Mouse (Mus musculus): ENCODE measurements around the gene Slc6a18. TPM values are rescaled to one million over a fixed set of nuclear protein-coding genes. Genes with fewer than 3 reads are reported as not detected.

Slc6a18 gene
- total and polyA plus RNA-seq, 3 experiments, result 0.05 TPM; not detected in 2

DNA sequence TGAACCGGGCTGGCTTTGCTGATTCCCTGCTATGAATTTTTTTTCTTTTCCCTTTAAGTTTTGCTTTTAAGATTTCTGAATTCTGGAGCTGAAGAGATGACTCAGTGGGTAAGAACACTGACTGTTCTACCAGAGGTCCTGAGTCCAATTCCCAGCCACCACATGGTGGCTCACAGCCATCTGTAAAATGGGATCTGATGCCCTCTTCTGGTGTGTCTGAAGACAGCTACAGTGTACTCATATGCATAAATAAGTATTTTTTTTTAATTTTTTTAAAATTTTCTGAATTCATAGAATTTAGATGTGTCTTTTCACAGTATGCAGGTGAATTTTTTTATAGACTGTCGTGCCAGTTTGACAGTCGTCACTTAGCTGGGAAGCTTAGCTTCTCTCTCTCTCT is 46.0 kb downstream of the Slc6a18 start:
- no peak overlapping the region for H3K4me3 ChIP-seq (ENCODE audit: low read depth, low read length)
- H3K4me1 ChIP-seq (ENCODE audit: insufficient read depth, low read depth, low read length), result no peaks in the 10 kb centered on the region
- peaks cover 8% of the 10 kb centered on the region; the same call in 1 of the 2 replicates for H3K27me3 ChIP-seq (ENCODE audit: insufficient read depth, low read length)
- no peaks in the 10 kb centered on the region for H3K36me3 ChIP-seq (replicated peaks)
- ATAC-seq (ENCODE audit: extremely low read depth, insufficient number of reproducible peaks, low FRiP score, poor library complexity, severe bottlenecking) (no peak), DNase-seq (ENCODE audit: low spot score) (no peak)
- H3K9me3 ChIP-seq (replicated peaks), result no peaks in the 10 kb centered on the region
- TF ChIP-seq GATA1 (IDR thresholded peaks at IDR 0.05; ENCODE audit: borderline replicate concordance, low read length), result no peak
- TF ChIP-seq TAL1 (conservative IDR thresholded peaks at IDR 0.05; ENCODE audit: low read depth, low read length), result no peak
- TF ChIP-seq GATA2 (IDR thresholded peaks at IDR 0.05; ENCODE audit: borderline replicate concordance, low read depth, low read length), result no peak
- TF ChIP-seq POLR2AphosphoS5 (IDR thresholded peaks at IDR 0.05; ENCODE audit: insufficient replicate concordance, low read depth, low read length), result no peak
- TF ChIP-seq CTCF (IDR thresholded peaks at IDR 0.05; ENCODE audit: low read depth, low read length), result no peak

DNA sequence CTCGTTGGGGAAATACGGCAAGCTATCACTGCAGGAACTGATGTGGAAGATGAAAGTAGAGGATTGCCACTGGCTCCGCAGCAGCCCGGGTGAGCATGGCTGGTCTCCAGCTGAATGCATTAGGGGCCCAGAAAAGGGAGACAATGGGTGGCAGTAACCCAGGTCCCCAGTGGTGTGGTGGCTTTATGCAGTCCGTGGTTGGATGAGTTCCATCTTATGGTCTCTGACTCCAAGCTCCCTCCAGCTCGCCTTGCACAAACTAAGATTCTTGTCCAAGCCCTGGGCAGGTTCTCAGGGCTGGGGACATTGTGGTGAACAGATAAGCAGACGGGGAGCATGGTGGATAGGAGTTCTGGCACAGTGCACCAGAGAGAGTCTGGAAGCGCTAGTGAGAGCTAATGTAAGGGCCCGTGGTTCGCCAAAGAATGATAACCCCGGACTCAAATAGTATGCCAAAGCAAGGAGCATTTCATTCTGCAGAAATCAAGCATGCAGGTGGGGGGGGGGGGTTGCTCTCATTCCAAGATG is 49.2 kb downstream of the Slc6a18 start:
- ATAC-seq (ENCODE audit: extremely low read depth, insufficient number of reproducible peaks, low FRiP score, poor library complexity, severe bottlenecking) (no peak), DNase-seq (ENCODE audit: low spot score) (no peak)
- TF ChIP-seq TAL1 (conservative IDR thresholded peaks at IDR 0.05; ENCODE audit: low read depth, low read length) (no peak), GATA1 (IDR thresholded peaks at IDR 0.05; ENCODE audit: borderline replicate concordance, low read length) (no peak), POLR2AphosphoS5 (IDR thresholded peaks at IDR 0.05; ENCODE audit: insufficient replicate concordance, low read depth, low read length) (no peak), CTCF (IDR thresholded peaks at IDR 0.05; ENCODE audit: low read depth, low read length) (no peak), GATA2 (IDR thresholded peaks at IDR 0.05; ENCODE audit: borderline replicate concordance, low read depth, low read length) (no peak)
- H3K9me3 ChIP-seq (replicated peaks), result no peaks in the 10 kb centered on the region
- no peaks in the 10 kb centered on the region for H3K36me3 ChIP-seq (replicated peaks)
- H3K4me1 ChIP-seq (ENCODE audit: insufficient read depth, low read depth, low read length), result no peaks in the 10 kb centered on the region
- peaks cover 8% of the 10 kb centered on the region; the same call in 1 of the 2 replicates for H3K27me3 ChIP-seq (ENCODE audit: insufficient read depth, low read length)
- no peak overlapping the region for H3K4me3 ChIP-seq (ENCODE audit: low read depth, low read length)

DNA sequence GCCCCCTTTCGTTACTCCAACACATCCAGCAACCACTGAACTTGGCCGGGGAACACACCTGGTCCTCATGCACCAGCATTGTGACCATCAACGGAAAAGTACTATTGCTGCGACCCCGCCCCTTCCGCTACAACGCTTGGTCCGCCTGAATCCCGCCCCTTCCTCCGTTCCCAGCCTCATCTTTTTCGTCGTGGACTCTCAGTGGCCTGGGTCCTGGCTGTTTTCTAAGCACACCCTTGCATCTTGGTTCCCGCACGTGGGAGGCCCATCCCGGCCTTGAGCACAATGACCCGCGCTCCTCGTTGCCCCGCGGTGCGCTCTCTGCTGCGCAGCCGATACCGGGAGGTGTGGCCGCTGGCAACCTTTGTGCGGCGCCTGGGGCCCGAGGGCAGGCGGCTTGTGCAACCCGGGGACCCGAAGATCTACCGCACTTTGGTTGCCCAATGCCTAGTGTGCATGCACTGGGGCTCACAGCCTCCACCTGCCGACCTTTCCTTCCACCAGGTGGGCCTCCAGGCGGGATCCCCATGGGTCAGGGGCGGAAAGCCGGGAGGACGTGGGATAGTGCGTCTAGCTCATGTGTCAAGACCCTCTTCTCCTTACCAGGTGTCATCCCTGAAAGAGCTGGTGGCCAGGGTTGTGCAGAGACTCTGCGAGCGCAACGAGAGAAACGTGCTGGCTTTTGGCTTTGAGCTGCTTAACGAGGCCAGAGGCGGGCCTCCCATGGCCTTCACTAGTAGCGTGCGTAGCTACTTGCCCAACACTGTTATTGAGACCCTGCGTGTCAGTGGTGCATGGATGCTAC is 50.9 kb downstream of the Slc6a18 start, which contains the start of gene Tert:
Tert (plus strand) TSS at position 167 of the 805 bp plus-strand sequence.
- Histone ChIP-seq H3K9me3 (replicated peaks) (no peaks in the 10 kb centered on the region), H3K4me1 (ENCODE audit: insufficient read depth, low read depth, low read length) (no peaks in the 10 kb centered on the region), H3K27me3 (ENCODE audit: insufficient read depth, low read length) (peaks cover 8% of the 10 kb centered on the region; the same call in 1 of the 2 replicates), H3K4me3 (ENCODE audit: low read depth, low read length) (no peak within 1 kb of the TSS), H3K36me3 (replicated peaks) (peaks cover 9% of the 10 kb centered on the region)
- no peak for DNase-seq (ENCODE audit: low spot score)
- TF ChIP-seq TAL1 (conservative IDR thresholded peaks at IDR 0.05; ENCODE audit: low read depth, low read length) (no peak), POLR2AphosphoS5 (IDR thresholded peaks at IDR 0.05; ENCODE audit: insufficient replicate concordance, low read depth, low read length) (no peak), GATA1 (IDR thresholded peaks at IDR 0.05; ENCODE audit: borderline replicate concordance, low read length) (no peak), GATA2 (IDR thresholded peaks at IDR 0.05; ENCODE audit: borderline replicate concordance, low read depth, low read length) (no peak), CTCF (IDR thresholded peaks at IDR 0.05; ENCODE audit: low read depth, low read length) (no peak)
- no peak for ATAC-seq (ENCODE audit: extremely low read depth, insufficient number of reproducible peaks, low FRiP score, poor library complexity, severe bottlenecking)

DNA sequence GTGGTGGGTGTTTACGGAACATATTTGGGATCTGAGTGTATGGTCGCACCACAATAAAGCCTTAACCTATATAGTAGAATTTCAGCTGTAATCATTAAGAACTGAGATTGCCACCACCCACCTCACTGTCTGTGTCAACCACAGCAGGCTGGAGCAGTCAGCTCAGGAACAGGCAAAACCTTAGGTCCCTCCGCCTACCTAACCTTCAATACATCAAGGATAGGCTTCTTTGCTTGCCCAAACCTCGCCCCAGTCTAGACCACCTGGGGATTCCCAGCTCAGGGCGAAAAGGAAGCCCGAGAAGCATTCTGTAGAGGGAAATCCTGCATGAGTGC is 51.4 kb downstream of the Slc6a18 start:
- Histone ChIP-seq H3K36me3 (replicated peaks) (peaks cover 15% of the 10 kb centered on the region), H3K4me3 (ENCODE audit: low read depth, low read length) (no peak overlapping the region), H3K4me1 (ENCODE audit: insufficient read depth, low read depth, low read length) (no peaks in the 10 kb centered on the region), H3K27me3 (ENCODE audit: insufficient read depth, low read length) (peaks cover 8% of the 10 kb centered on the region; the same call in 1 of the 2 replicates), H3K9me3 (replicated peaks) (no peaks in the 10 kb centered on the region)
- TF ChIP-seq GATA1 (IDR thresholded peaks at IDR 0.05; ENCODE audit: borderline replicate concordance, low read length), result no peak
- TF ChIP-seq TAL1 (conservative IDR thresholded peaks at IDR 0.05; ENCODE audit: low read depth, low read length), result no peak
- no peak for TF ChIP-seq POLR2AphosphoS5 (IDR thresholded peaks at IDR 0.05; ENCODE audit: insufficient replicate concordance, low read depth, low read length)
- TF ChIP-seq GATA2 (IDR thresholded peaks at IDR 0.05; ENCODE audit: borderline replicate concordance, low read depth, low read length), result no peak
- TF ChIP-seq CTCF (IDR thresholded peaks at IDR 0.05; ENCODE audit: low read depth, low read length), result no peak
- DNase-seq (ENCODE audit: low spot score) (no peak), ATAC-seq (ENCODE audit: extremely low read depth, insufficient number of reproducible peaks, low FRiP score, poor library complexity, severe bottlenecking) (no peak)

DNA sequence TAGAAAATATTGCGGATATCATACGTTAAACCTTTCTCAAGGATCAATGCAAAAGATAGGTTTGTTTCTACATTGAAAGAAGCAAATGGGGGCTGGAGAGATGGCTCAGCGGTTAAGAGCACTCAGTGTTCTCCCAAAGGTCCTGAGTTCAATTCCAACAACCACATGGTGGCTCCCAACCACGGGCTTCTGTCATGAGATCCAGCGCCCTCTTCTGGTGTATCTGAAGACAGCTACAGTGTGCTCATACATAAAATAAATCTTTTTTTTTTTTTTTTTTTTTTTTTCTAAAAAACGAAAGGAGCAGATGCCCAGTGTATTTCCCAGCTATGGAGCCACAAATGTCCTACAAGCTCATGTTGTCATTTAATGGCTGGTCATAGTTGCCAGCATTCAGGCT is 57.2 kb downstream of the Slc6a18 start:
- no peak for ATAC-seq (ENCODE audit: extremely low read depth, insufficient number of reproducible peaks, low FRiP score, poor library complexity, severe bottlenecking)
- Histone ChIP-seq H3K4me3 (ENCODE audit: low read depth, low read length) (no peak overlapping the region), H3K9me3 (replicated peaks) (no peaks in the 10 kb centered on the region), H3K4me1 (ENCODE audit: insufficient read depth, low read depth, low read length) (no peaks in the 10 kb centered on the region), H3K36me3 (replicated peaks) (peaks cover 71% of the 10 kb centered on the region), H3K27me3 (ENCODE audit: insufficient read depth, low read length) (no peaks in the 10 kb centered on the region)
- TF ChIP-seq GATA2 (IDR thresholded peaks at IDR 0.05; ENCODE audit: borderline replicate concordance, low read depth, low read length) (no peak), GATA1 (IDR thresholded peaks at IDR 0.05; ENCODE audit: borderline replicate concordance, low read length) (no peak), TAL1 (conservative IDR thresholded peaks at IDR 0.05; ENCODE audit: low read depth, low read length) (no peak)
- DNase-seq (ENCODE audit: low spot score), result no peak

DNA sequence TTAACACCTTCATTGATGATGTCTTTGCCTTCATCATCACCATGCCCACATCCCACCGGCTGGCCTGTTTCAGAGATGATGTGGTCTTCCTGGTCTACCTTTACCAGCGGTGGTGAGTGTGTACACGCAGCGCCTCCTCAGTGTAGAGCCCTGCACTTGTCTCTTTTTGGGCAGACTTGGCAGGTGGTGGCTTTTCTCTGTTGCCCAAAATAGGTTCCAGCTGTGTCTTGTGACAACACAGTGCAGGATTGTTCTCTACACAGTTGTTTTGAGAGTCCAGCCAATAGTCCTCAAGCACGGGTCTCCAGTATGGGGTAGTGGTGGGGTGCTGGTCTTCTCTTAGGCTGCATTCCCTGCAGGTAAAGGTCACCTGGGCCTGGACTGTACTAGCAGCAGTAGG is 59.4 kb downstream of the Slc6a18 start:
- Histone ChIP-seq H3K36me3 (replicated peaks) (peaks cover 93% of the 10 kb centered on the region), H3K4me1 (ENCODE audit: insufficient read depth, low read depth, low read length) (no peaks in the 10 kb centered on the region), H3K4me3 (ENCODE audit: low read depth, low read length) (no peak overlapping the region), H3K9me3 (replicated peaks) (no peaks in the 10 kb centered on the region), H3K27me3 (ENCODE audit: insufficient read depth, low read length) (no peaks in the 10 kb centered on the region)
- ATAC-seq (ENCODE audit: extremely low read depth, insufficient number of reproducible peaks, low FRiP score, poor library complexity, severe bottlenecking) (no peak), DNase-seq (ENCODE audit: low spot score) (no peak)
- TF ChIP-seq POLR2AphosphoS5 (IDR thresholded peaks at IDR 0.05; ENCODE audit: insufficient replicate concordance, low read depth, low read length) (no peak), TAL1 (conservative IDR thresholded peaks at IDR 0.05; ENCODE audit: low read depth, low read length) (no peak), CTCF (IDR thresholded peaks at IDR 0.05; ENCODE audit: low read depth, low read length) (no peak)

Other genes with a start within 250 kb of the Slc6a18 start
- 42.1 TPM in 1 of 2 replicates, not detected in the other for gene Lpcat1, start 210.8 kb downstream of the Slc6a18 start, total RNA-seq (2014; fragmentation: Nextera tagmentation)
- gene Lpcat1, start 210.8 kb downstream of the Slc6a18 start, total RNA-seq (2017), result 0.05 TPM in 1 of 2 replicates, not detected in the other
- not detected in 2 replicates for gene Lpcat1, start 210.8 kb downstream of the Slc6a18 start, polyA plus RNA-seq (2012)
- gene Slc6a3, start 141.3 kb downstream of the Slc6a18 start, total RNA-seq (2014; fragmentation: Nextera tagmentation), result not detected in 2 replicates
- gene Slc6a3, start 141.3 kb downstream of the Slc6a18 start, total RNA-seq (2017), result 0.06 TPM in 1 of 2 replicates, not detected in the other
- gene Slc6a3, start 141.3 kb downstream of the Slc6a18 start, polyA plus RNA-seq (2012), result not detected in 2 replicates
- 119 and 137 TPM in 2 replicates for gene Clptm1l, start 74.0 kb downstream of the Slc6a18 start, total RNA-seq (2014; fragmentation: Nextera tagmentation)
- 103 and 107 TPM in 2 replicates for gene Clptm1l, start 74.0 kb downstream of the Slc6a18 start, total RNA-seq (2017)
- 24.2 and 34.3 TPM in 2 replicates for gene Clptm1l, start 74.0 kb downstream of the Slc6a18 start, polyA plus RNA-seq (2012)
- not detected in 2 replicates for gene Tert, start 51.1 kb downstream of the Slc6a18 start, total RNA-seq (2014; fragmentation: Nextera tagmentation)
- gene Tert, start 51.1 kb downstream of the Slc6a18 start, total RNA-seq (2017), result 0.06 and 0.11 TPM in 2 replicates
- gene Tert, start 51.1 kb downstream of the Slc6a18 start, polyA plus RNA-seq (2012), result not detected in 2 replicates
- gene Slc6a19, start 26.8 kb upstream of the Slc6a18 start, total RNA-seq (2014; fragmentation: Nextera tagmentation), result not detected in 2 replicates
- 0.12 and 0.22 TPM in 2 replicates for gene Slc6a19, start 26.8 kb upstream of the Slc6a18 start, total RNA-seq (2017)
- not detected in 2 replicates for gene Slc6a19, start 26.8 kb upstream of the Slc6a18 start, polyA plus RNA-seq (2012)
- gene Slc12a7, start 55.1 kb upstream of the Slc6a18 start, total RNA-seq (2014; fragmentation: Nextera tagmentation), result 1.6 and 3.7 TPM in 2 replicates
- 0.70 and 0.82 TPM in 2 replicates for gene Slc12a7, start 55.1 kb upstream of the Slc6a18 start, total RNA-seq (2017)
- 0.46 and 0.76 TPM in 2 replicates for gene Slc12a7, start 55.1 kb upstream of the Slc6a18 start, polyA plus RNA-seq (2012)
- not detected in 2 replicates for gene Nkd2, start 169.6 kb upstream of the Slc6a18 start, total RNA-seq (2014; fragmentation: Nextera tagmentation)
- 0.06 and 0.27 TPM in 2 replicates for gene Nkd2, start 169.6 kb upstream of the Slc6a18 start, total RNA-seq (2017)
- gene Nkd2, start 169.6 kb upstream of the Slc6a18 start, polyA plus RNA-seq (2012), result not detected in 2 replicates

All from G1E (cell line).